Mouse (Mus musculus): Measurements from ENCODE around the gene Inf2.

DNA sequence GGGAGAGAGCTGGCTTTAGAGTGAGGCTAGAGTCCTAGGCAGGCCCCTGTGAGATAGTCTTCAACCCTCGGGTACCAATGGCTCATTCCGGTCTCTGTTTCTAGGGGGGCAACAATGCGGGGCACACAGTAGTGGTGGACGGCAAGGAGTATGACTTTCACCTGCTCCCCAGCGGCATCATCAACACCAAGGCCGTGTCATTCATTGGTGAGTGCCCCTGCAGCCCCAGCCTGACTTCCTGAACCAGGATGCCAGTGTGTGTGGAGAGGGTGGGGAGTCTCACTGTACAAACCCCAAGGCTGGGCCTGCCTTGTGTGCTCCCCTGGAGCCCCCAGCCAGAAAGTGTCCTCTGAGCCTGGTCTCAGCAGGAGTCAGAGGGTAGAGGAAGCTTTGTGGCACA, 39.6 kb downstream of the Inf2 start:
- TF ChIP-seq CTCF (IDR thresholded peaks at IDR 0.05; ENCODE audit: low read depth, low read length), result no peak
- TF ChIP-seq POLR2A (IDR thresholded peaks at IDR 0.05; ENCODE audit: insufficient read depth, low read length), result no peak
